Mouse (Mus musculus): ENCODE data around the gene Dlgap1. TPM values are rescaled to one million over a fixed set of nuclear protein-coding genes. Genes with fewer than 3 reads are reported as not detected.

Gene Dlgap1
- total RNA-seq (2023) = not detected

GRCm38 (mm10) chr17:69969021-69969815 is at the start of gene Dlgap1:
Gene Dlgap1 (plus strand): TSS chr17:69969073.

GRCm38 (mm10) chr17:70853436-70853905 is 884.6 kb downstream of the Dlgap1 start, which contains the start of gene Tgif1:
Gene Tgif1 (minus strand): TSS chr17:70853546.

